Mouse (Mus musculus): Measurements from ENCODE around the gene Gm12355. TPM values are rescaled to one million over a fixed set of nuclear protein-coding genes. Genes with fewer than 3 reads are reported as not detected.

Gm12355 gene
- total and polyA plus RNA-seq, 3 experiments, result 2.0 to 24.2 (median 3.0) TPM

DNA sequence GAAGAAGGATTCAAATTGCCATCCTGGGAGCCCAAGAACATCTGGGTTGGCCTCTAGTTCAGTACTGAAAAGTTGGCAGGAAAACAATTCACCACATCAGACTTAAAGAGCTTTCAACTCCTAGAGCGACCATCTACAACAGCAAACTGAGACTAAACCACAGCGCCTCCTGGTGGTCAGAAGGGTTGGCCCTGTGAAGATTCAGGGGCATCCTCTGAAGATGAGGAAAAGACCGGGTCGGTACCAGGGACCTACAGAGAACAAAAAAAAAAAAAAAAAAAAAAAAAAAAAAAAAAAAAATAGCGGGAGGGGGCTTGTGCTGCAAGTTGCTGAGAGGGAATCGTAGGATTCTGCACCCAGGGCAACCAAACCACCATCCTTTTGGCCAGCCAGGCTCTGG, 28.1 kb downstream of the Gm12355 start (continued):
- TF ChIP-seq IRF4 (IDR thresholded peaks at IDR 0.05; ENCODE audit: low read depth, low read length) (peak; percentile 78), EP300 (IDR thresholded peaks at IDR 0.05; ENCODE audit: low read length) (no peak), CHD2 (IDR thresholded peaks at IDR 0.05; ENCODE audit: low read length) (no peak), MEF2A (IDR thresholded peaks at IDR 0.05; ENCODE audit: borderline replicate concordance, low read depth, low read length) (peak; percentile 29; the same call in 1 of the 2 replicates), POLR2AphosphoS2 (IDR thresholded peaks at IDR 0.05; ENCODE audit: low read depth, low read length) (no peak), RCOR1 (conservative IDR thresholded peaks at IDR 0.05; ENCODE audit: low read depth, low read length) (peak; percentile 33; the same call in 1 of the 2 replicates), ETS1 (conservative IDR thresholded peaks at IDR 0.05; ENCODE audit: low read depth, low read length) (no peak)

DNA sequence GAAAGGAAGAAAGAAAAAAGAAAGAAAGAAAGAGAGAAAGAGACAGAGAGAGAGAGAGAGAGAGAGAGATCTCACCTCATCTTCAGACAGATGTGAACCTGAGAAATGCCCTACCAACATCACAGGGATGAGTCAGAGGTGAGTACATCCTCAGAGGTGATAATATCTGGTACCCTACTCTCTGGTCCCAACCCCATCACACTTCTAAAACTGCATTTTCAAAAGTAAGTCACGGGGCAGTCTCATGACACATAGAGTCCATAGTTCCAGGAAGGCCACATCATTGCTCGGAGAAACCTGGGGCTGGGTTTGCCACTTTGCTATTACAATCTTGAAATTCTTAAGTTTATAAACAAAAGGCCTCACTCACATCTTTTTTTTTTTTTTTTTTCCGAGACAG, 29.5 kb downstream of the Gm12355 start:
- no peaks in the 10 kb centered on the region for H3K9me3 ChIP-seq (replicated peaks; ENCODE audit: low read length)
- no peaks in the 10 kb centered on the region for H3K36me3 ChIP-seq (replicated peaks in 1 of 2; ENCODE audit: control insufficient read depth in 1 of 2, insufficient read depth in 1 of 2, low read length in 1 of 2)
- no peak overlapping the region for H3K4me2 ChIP-seq (ENCODE audit: insufficient read depth, low read depth, poor library complexity, severe bottlenecking)
- no peaks in the 10 kb centered on the region for H3K79me2 ChIP-seq (replicated peaks; ENCODE audit: control insufficient read depth, extremely low read depth, insufficient read depth, poor library complexity, severe bottlenecking)
- no peak overlapping the region for H3K27ac ChIP-seq (ENCODE audit: insufficient read depth, low read depth)
- no peak for DNase-seq (ENCODE audit: extremely low read depth)
- H3K4me3 ChIP-seq (replicated peaks in 1 of 3; ENCODE audit: low read depth in 2 of 3, low read length in 2 of 3, poor library complexity in 1 of 3), result no peak overlapping the region
- H3K27me3 ChIP-seq (replicated peaks), result peaks cover 54% of the 10 kb centered on the region
- in situ Hi-C loops (cut with MboI; ENCODE audit: low pct_ligation_motif_present, low pct_unique_long_range_greater_than_20kb, low sequenced_read_pairs) (no loop called here), dilution Hi-C loops (cut with MboI; ENCODE audit: extremely low pct_ligation_motif_present, extremely low pct_unique_long_range_greater_than_20kb, low sequenced_read_pairs) (no loop called here)
- peaks cover 14 to 23% of the 10 kb centered on the region in 2 experiments for H3K4me1 ChIP-seq (ENCODE audit: control insufficient read depth in 1 of 2, insufficient read depth in 2 of 2)
- no peak overlapping the region for H3K9ac ChIP-seq (ENCODE audit: insufficient read depth, low read depth)
- TF ChIP-seq GABPA (IDR thresholded peaks at IDR 0.05; ENCODE audit: insufficient replicate concordance, low read depth, low read length) (no peak), ZNF384 (IDR thresholded peaks at IDR 0.05; ENCODE audit: low read depth, low read length) (0 out of 2 replicates have a peak, but pooled peaks have one; percentile 10)

DNA sequence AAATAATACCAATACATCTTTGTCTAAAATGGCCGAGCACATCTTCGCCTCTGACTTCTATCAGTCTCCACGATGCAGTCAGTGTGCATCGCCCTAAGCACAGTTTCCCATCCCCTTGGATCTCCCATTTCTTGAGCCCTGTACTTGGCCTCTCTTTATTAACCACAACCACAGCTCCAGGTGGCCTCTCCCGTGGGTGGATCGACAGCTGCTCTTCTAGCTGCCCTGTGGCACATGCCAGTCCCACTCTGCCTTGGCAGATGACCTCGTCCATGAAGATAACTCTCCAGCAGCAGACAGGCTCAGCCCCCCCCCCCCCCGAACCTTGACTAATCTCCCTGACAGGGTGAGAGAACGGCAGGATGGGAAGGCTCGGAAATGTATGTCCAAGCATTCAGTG, 30.0 kb downstream of the Gm12355 start:
- dilution Hi-C loops (cut with MboI; ENCODE audit: extremely low pct_ligation_motif_present, extremely low pct_unique_long_range_greater_than_20kb, low sequenced_read_pairs) (no loop called here), in situ Hi-C loops (cut with MboI; ENCODE audit: low pct_ligation_motif_present, low pct_unique_long_range_greater_than_20kb, low sequenced_read_pairs) (no loop called here)
- H3K9ac ChIP-seq (ENCODE audit: insufficient read depth, low read depth), result no peak overlapping the region
- H3K36me3 ChIP-seq (replicated peaks in 1 of 2; ENCODE audit: control insufficient read depth in 1 of 2, insufficient read depth in 1 of 2, low read length in 1 of 2), result no peaks in the 10 kb centered on the region
- H3K4me2 ChIP-seq (ENCODE audit: insufficient read depth, low read depth, poor library complexity, severe bottlenecking), result no peak overlapping the region
- TF ChIP-seq USF2 (conservative IDR thresholded peaks at IDR 0.05; ENCODE audit: low read depth, low read length) (no peak), TCF12 (IDR thresholded peaks at IDR 0.05; ENCODE audit: low read depth, low read length) (0 out of 2 replicates have a peak, but pooled peaks have one; percentile 37), BHLHE40 (IDR thresholded peaks at IDR 0.05; ENCODE audit: low read depth, low read length) (peak; percentile 16; the same call in 1 of the 2 replicates)
- H3K27ac ChIP-seq (ENCODE audit: insufficient read depth, low read depth), result no peak overlapping the region
- no peaks in the 10 kb centered on the region for H3K79me2 ChIP-seq (replicated peaks; ENCODE audit: control insufficient read depth, extremely low read depth, insufficient read depth, poor library complexity, severe bottlenecking)
- peaks cover 14 to 23% of the 10 kb centered on the region in 2 experiments for H3K4me1 ChIP-seq (ENCODE audit: control insufficient read depth in 1 of 2, insufficient read depth in 2 of 2)
- no peaks in the 10 kb centered on the region for H3K9me3 ChIP-seq (replicated peaks; ENCODE audit: low read length)
- H3K4me3 ChIP-seq (replicated peaks in 1 of 3; ENCODE audit: low read depth in 2 of 3, low read length in 2 of 3, poor library complexity in 1 of 3), result no peak overlapping the region
- no peak for DNase-seq (ENCODE audit: extremely low read depth)
- H3K27me3 ChIP-seq (replicated peaks), result peaks cover 53% of the 10 kb centered on the region

Measured in CH12.LX (cell line).